Mouse (Mus musculus): ENCODE results near the gene Cct3. TPM values are rescaled to one million over a fixed set of nuclear protein-coding genes. Genes with fewer than 3 reads are reported as not detected.

Gene Cct3
- polyA plus RNA-seq, 1 experiment from 2014 or later: 427 TPM

DNA sequence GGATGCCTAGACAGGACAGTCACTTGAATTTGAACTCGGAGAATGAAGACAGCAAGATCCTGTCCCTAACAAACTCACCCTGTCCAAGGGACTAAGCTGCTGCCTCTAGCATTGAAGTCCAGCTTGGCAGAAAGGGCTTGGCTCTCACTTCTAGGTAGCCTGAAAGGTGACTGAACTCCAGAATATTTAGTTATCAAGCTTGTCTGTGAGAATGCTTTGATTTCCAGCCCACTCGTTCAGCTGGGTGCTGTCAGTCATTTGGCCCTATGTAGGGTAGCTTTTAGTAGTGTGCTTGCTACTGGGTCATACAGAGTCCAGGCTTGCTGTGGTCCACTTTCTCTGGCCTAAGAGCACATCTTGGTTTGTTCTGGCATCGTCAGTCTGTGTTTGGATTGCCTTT is 42.1 kb downstream of the Cct3 start:
- Histone ChIP-seq H3K27me3 (ENCODE audit: control insufficient read depth, insufficient read depth, low read length) (no peaks in the 10 kb centered on the region), H3K27ac (ENCODE audit: low read depth, low read length) (no peak overlapping the region), H3K36me3 (ENCODE audit: control insufficient read depth, insufficient read depth, low read length) (peaks cover 22% of the 10 kb centered on the region), H3K9me3 (ENCODE audit: control insufficient read depth, low read length) (no peaks in the 10 kb centered on the region), H3K9ac (replicated peaks; ENCODE audit: low read depth, low read length) (no peak overlapping the region), H3K4me1 (ENCODE audit: control insufficient read depth, insufficient read depth, low read length) (peaks cover 15% of the 10 kb centered on the region), H3K4me2 (ENCODE audit: low read depth, low read length) (no peak overlapping the region), H3K4me3 (ENCODE audit: low read depth, low read length) (no peak overlapping the region)
- no peak for ATAC-seq (ENCODE audit: low read depth)
- WGBS: 81% methylated on average over 3 of the region's 3 CpGs

DNA sequence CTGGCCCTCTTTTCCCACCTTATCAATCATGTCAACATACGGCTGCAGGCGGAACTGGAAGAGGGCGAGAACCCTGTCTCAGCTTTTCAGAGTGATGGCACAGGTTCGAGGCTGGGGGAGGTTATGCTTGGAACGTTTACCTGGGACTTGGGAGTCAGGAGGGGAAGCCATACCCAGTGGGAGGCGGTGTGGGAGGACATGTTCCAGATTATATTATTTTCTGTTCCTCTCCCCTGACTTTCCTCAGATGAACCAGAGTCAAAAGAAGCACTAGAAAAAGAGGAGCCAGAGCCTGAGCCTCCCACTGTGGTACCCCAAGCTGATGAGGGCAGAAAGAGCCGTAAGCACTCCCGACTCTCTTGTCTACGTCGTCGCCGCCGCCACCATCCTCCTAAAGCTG is 53.8 kb downstream of the Cct3 start:
- no peaks in the 10 kb centered on the region for H3K9me3 ChIP-seq (ENCODE audit: control insufficient read depth, low read length)
- no peaks in the 10 kb centered on the region for H3K27me3 ChIP-seq (ENCODE audit: control insufficient read depth, insufficient read depth, low read length)
- H3K27ac ChIP-seq (ENCODE audit: low read depth, low read length): no peak overlapping the region
- no peak overlapping the region for H3K4me2 ChIP-seq (ENCODE audit: low read depth, low read length)
- peaks cover 95% of the 10 kb centered on the region for H3K36me3 ChIP-seq (ENCODE audit: control insufficient read depth, insufficient read depth, low read length)
- H3K4me1 ChIP-seq (ENCODE audit: control insufficient read depth, insufficient read depth, low read length): no peaks in the 10 kb centered on the region
- H3K4me3 ChIP-seq (ENCODE audit: low read depth, low read length): no peak overlapping the region
- ATAC-seq (ENCODE audit: low read depth): no peak
- no peak overlapping the region for H3K9ac ChIP-seq (replicated peaks; ENCODE audit: low read depth, low read length)
- WGBS: 91% methylated on average over 13 of the region's 13 CpGs

DNA sequence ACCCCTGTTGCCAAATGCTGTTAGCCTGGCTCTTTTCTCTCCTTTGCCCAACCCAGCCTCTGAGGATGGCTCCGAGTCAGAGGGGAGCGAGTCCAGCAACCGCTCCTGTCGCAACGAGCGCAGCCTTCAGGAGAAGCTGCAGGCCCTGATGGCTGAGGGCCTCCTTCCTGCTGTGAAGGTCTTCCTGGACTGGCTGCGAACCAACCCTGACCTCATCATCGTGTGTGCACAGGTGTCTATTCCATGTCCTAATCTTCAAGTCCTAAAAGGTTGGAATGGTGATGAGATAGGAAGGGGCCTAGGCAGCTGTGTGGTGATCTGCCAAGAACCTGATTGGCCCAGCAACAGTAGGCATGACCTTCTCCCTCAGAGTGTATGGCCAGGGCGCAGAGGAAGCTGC is 56.0 kb downstream of the Cct3 start:
- H3K9ac ChIP-seq (replicated peaks; ENCODE audit: low read depth, low read length): no peak overlapping the region
- no peak overlapping the region for H3K4me3 ChIP-seq (ENCODE audit: low read depth, low read length)
- no peaks in the 10 kb centered on the region for H3K4me1 ChIP-seq (ENCODE audit: control insufficient read depth, insufficient read depth, low read length)
- H3K27me3 ChIP-seq (ENCODE audit: control insufficient read depth, insufficient read depth, low read length): no peaks in the 10 kb centered on the region
- no peaks in the 10 kb centered on the region for H3K9me3 ChIP-seq (ENCODE audit: control insufficient read depth, low read length)
- H3K27ac ChIP-seq (ENCODE audit: low read depth, low read length): no peak overlapping the region
- ATAC-seq (ENCODE audit: low read depth): no peak
- no peak overlapping the region for H3K4me2 ChIP-seq (ENCODE audit: low read depth, low read length)
- H3K36me3 ChIP-seq (ENCODE audit: control insufficient read depth, insufficient read depth, low read length): peaks cover 98% of the 10 kb centered on the region
- 93% methylated on average over 9 of the region's 9 CpGs for WGBS

DNA sequence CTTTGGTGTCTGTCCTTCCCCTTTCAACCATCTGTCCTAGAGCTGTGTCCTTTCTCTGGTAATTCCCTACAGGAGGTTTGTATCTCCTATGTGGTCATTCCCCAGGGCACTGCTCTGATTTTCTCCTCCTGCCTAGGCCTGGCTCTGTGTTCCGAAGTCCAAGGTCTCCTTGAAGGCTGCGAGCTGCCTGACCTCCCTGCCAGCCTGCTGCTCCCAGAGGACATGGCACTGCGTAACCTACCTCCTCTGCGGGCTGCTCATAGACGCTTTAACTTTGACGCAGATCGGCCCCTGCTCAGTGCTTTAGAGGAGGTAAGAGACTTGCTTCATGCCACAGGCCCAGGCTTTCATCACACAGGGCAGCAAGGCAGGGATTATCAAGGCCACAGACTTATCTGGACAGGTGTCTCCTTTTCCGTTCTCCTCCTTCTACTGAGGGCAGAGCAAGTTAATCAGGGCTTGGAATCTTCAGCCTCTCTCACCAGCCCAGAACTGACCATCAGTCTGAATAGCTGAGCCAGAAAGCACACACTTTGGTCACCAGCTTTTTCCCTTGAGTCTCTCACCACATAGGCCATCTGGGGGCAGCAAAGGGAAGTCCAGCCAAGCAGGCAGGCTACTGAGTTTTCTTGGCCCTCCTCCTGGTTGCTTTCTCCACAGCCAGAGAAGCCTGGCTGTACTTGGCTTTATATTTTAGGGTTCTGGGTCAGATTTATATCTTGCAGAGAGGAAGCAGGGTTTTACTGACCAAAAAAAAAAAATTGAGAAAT is 57.7 kb downstream of the Cct3 start:
- no peaks in the 10 kb centered on the region for H3K27me3 ChIP-seq (ENCODE audit: control insufficient read depth, insufficient read depth, low read length)
- no peak overlapping the region for H3K27ac ChIP-seq (ENCODE audit: low read depth, low read length)
- H3K36me3 ChIP-seq (ENCODE audit: control insufficient read depth, insufficient read depth, low read length): peaks cover 98% of the 10 kb centered on the region
- WGBS: 95% methylated on average over 8 of the region's 8 CpGs
- H3K4me1 ChIP-seq (ENCODE audit: control insufficient read depth, insufficient read depth, low read length): no peaks in the 10 kb centered on the region
- no peak overlapping the region for H3K9ac ChIP-seq (replicated peaks; ENCODE audit: low read depth, low read length)
- no peaks in the 10 kb centered on the region for H3K9me3 ChIP-seq (ENCODE audit: control insufficient read depth, low read length)
- H3K4me3 ChIP-seq (ENCODE audit: low read depth, low read length): no peak overlapping the region
- no peak overlapping the region for H3K4me2 ChIP-seq (ENCODE audit: low read depth, low read length)
- ATAC-seq (ENCODE audit: low read depth): no peak

DNA sequence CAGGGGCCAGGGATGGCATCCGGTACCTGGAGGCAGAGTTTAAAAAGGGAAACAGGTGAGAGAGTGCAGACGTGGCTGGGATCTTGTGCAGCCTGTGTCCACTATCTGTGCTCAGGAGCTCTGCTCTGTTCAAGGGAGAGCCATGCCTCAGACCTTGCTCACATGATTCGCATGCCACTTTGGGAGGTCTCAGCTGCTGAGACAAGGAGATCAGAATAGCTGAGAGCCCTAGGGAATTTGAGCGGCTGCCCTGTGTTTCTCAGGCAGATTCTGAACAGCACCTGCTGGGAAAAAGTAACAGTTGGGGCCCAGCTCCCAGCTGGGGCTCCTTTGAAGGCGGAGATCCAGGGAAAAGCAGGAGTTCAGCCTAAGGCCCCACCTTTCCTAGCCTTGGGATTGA is 62.7 kb downstream of the Cct3 start:
- no peak for ATAC-seq (ENCODE audit: low read depth)
- Histone ChIP-seq H3K27me3 (ENCODE audit: control insufficient read depth, insufficient read depth, low read length) (no peaks in the 10 kb centered on the region), H3K4me2 (ENCODE audit: low read depth, low read length) (no peak overlapping the region), H3K4me3 (ENCODE audit: low read depth, low read length) (no peak overlapping the region), H3K27ac (ENCODE audit: low read depth, low read length) (no peak overlapping the region), H3K36me3 (ENCODE audit: control insufficient read depth, insufficient read depth, low read length) (peaks cover 70% of the 10 kb centered on the region), H3K9me3 (ENCODE audit: control insufficient read depth, low read length) (no peaks in the 10 kb centered on the region), H3K9ac (replicated peaks; ENCODE audit: low read depth, low read length) (no peak overlapping the region), H3K4me1 (ENCODE audit: control insufficient read depth, insufficient read depth, low read length) (no peaks in the 10 kb centered on the region)
- WGBS: 62% methylated on average over 5 of the region's 5 CpGs

DNA sequence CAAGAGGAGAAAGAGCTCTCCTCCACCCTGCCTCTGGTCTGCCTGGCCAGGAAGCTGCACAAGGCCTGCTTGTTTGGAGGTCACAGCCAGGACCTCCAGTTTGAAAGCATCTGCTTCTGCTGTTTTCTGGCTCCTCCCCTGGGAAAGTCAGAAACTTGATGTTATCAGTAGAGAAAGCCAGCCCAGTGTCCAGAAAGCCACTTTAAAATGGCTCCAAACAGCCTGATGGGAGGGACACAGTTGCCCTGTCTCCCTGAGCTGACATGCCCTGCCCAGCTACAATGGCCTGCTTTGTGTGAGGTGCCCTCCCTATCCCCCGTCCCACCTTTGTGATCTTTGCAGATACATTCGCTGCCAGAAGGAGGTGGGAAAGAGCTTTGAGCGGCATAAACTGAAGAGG is 63.1 kb downstream of the Cct3 start:
- ATAC-seq (ENCODE audit: low read depth): no peak
- H3K27ac ChIP-seq (ENCODE audit: low read depth, low read length): no peak overlapping the region
- H3K9me3 ChIP-seq (ENCODE audit: control insufficient read depth, low read length): no peaks in the 10 kb centered on the region
- no peaks in the 10 kb centered on the region for H3K4me1 ChIP-seq (ENCODE audit: control insufficient read depth, insufficient read depth, low read length)
- H3K9ac ChIP-seq (replicated peaks; ENCODE audit: low read depth, low read length): no peak overlapping the region
- H3K27me3 ChIP-seq (ENCODE audit: control insufficient read depth, insufficient read depth, low read length): no peaks in the 10 kb centered on the region
- H3K4me3 ChIP-seq (ENCODE audit: low read depth, low read length): no peak overlapping the region
- peaks cover 66% of the 10 kb centered on the region for H3K36me3 ChIP-seq (ENCODE audit: control insufficient read depth, insufficient read depth, low read length)
- no peak overlapping the region for H3K4me2 ChIP-seq (ENCODE audit: low read depth, low read length)
- 74% methylated on average over 3 of the region's 3 CpGs for WGBS

DNA sequence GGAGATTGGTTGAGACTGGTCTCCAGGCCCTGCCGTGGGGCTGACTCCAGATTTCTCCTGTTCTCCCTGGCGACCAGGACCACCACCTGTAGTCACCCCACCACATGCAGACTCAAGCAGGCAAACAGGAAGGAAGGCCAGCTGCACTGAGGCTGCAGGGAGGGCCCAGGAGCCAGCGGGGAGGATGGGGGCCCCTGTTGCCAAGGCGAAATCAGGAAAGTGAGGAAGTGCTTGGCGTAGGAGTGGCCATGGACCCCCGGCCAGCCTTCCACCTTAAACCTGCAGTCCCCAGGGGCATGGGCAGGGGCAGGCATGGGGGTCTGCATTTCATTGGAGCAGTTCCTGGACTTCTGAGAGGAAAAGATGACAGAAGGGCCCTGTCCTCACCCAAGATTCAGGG is 64.2 kb downstream of the Cct3 start:
- no peak overlapping the region for H3K9ac ChIP-seq (replicated peaks; ENCODE audit: low read depth, low read length)
- no peaks in the 10 kb centered on the region for H3K27me3 ChIP-seq (ENCODE audit: control insufficient read depth, insufficient read depth, low read length)
- no peak overlapping the region for H3K27ac ChIP-seq (ENCODE audit: low read depth, low read length)
- no peak overlapping the region for H3K4me2 ChIP-seq (ENCODE audit: low read depth, low read length)
- H3K4me3 ChIP-seq (ENCODE audit: low read depth, low read length): no peak overlapping the region
- H3K9me3 ChIP-seq (ENCODE audit: control insufficient read depth, low read length): no peaks in the 10 kb centered on the region
- ATAC-seq (ENCODE audit: low read depth): no peak
- no peaks in the 10 kb centered on the region for H3K4me1 ChIP-seq (ENCODE audit: control insufficient read depth, insufficient read depth, low read length)
- H3K36me3 ChIP-seq (ENCODE audit: control insufficient read depth, insufficient read depth, low read length): peaks cover 55% of the 10 kb centered on the region
- 88% methylated on average over 6 of the region's 6 CpGs for WGBS

DNA sequence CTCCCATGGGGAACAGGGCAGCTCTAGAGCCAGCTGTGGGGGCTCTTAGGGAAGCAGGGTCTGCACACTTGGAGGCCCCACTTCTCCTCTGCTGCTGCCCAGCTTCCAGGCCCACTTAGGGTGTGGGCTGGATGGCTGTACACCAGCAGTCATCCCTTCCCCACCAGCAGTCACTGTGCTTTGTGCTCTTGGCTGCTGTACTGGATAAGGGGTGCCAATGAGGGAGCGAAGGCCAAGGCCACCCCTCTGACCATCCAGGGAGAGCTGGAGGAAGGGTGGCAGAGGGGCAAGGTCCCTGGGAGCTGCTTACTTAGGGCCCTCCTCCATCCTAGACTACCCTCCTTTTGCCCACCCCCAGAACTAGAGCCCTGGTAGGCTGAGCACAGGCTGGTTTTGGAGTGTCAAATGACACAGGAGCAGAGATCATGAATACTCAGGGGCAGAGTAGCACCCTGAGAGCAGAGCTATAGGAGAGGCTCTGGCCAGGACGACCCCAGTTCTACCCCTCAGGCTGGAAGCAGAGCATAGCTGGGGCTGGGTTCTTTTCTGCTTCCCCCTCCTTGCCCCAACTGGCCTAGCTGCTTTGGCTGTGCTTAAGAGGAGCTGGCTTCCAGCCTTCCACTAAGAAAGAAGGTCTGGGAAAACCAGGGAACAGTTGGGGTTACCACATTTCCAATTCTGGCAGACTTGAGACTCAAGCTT is 64.8 kb downstream of the Cct3 start:
- Histone ChIP-seq H3K27me3 (ENCODE audit: control insufficient read depth, insufficient read depth, low read length) (no peaks in the 10 kb centered on the region), H3K4me3 (ENCODE audit: low read depth, low read length) (no peak overlapping the region), H3K4me1 (ENCODE audit: control insufficient read depth, insufficient read depth, low read length) (no peaks in the 10 kb centered on the region), H3K4me2 (ENCODE audit: low read depth, low read length) (no peak overlapping the region), H3K27ac (ENCODE audit: low read depth, low read length) (no peak overlapping the region), H3K9me3 (ENCODE audit: control insufficient read depth, low read length) (no peaks in the 10 kb centered on the region), H3K36me3 (ENCODE audit: control insufficient read depth, insufficient read depth, low read length) (peaks cover 48% of the 10 kb centered on the region), H3K9ac (replicated peaks; ENCODE audit: low read depth, low read length) (no peak overlapping the region)
- ATAC-seq (ENCODE audit: low read depth): no peak
- WGBS: 86% methylated on average over 2 of the region's 2 CpGs

DNA sequence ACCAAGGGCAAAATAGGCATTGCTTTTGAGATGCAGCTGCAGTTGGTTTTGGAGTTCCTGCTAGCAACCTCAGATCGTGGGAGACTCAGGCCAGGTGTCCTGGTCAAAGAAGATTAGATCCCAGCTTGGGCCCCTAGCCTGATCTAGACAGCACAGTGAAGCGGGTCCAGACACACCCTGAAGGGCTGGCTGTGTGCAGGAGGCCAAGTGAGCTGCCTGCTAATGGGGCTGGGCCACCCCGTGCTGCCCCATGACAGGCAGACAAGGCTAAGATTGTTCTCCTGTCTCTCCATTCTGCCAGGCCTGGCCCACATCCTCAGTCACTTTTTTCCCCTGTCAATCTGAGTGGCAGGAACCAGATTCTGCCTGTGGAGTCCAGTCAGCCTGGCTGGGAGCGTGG is 66.8 kb downstream of the Cct3 start:
- Histone ChIP-seq H3K4me3 (ENCODE audit: low read depth, low read length) (no peak overlapping the region), H3K4me1 (ENCODE audit: control insufficient read depth, insufficient read depth, low read length) (no peaks in the 10 kb centered on the region), H3K9me3 (ENCODE audit: control insufficient read depth, low read length) (no peaks in the 10 kb centered on the region), H3K36me3 (ENCODE audit: control insufficient read depth, insufficient read depth, low read length) (peaks cover 30% of the 10 kb centered on the region), H3K4me2 (ENCODE audit: low read depth, low read length) (no peak overlapping the region), H3K9ac (replicated peaks; ENCODE audit: low read depth, low read length) (no peak overlapping the region), H3K27me3 (ENCODE audit: control insufficient read depth, insufficient read depth, low read length) (no peaks in the 10 kb centered on the region), H3K27ac (ENCODE audit: low read depth, low read length) (no peak overlapping the region)
- ATAC-seq (ENCODE audit: low read depth): no peak
- 65% methylated on average over 4 of the region's 4 CpGs for WGBS
